Mouse (Mus musculus): ENCODE results near the gene Diaph3. TPM values are rescaled to one million over a fixed set of nuclear protein-coding genes. Genes with fewer than 3 reads are reported as not detected.
"Not testable (repeated sequence)": the region's sequence is repeated elsewhere in the genome, so short reads cannot be mapped to it uniquely, and the experiment has no call there.

The Diaph3 gene
- polyA plus RNA-seq, 1 experiment from 2014 or later = 8.5 TPM

GRCm38 (mm10) chr14:86749425-86749824, 391.6 kb downstream of the Diaph3 start:
- H3K27me3 ChIP-seq = no peaks in the 10 kb centered on the region
- peaks cover 19% of the 10 kb centered on the region for H3K4me1 ChIP-seq
- H3K4me2 ChIP-seq (replicated peaks) = peak overlapping the region; percentile 27; the same call in 1 of the 2 replicates
- peak; percentile 24 for ATAC-seq (ENCODE audit: low FRiP score)
- H3K9me3 ChIP-seq (replicated peaks) = no peaks in the 10 kb centered on the region
- no peak overlapping the region for H3K4me3 ChIP-seq
- 52% methylated on average over 4 of the region's 4 CpGs for WGBS
- H3K27ac ChIP-seq = 0 out of 2 replicates have a peak overlapping the region, but pooled peaks have one; percentile 19
- H3K36me3 ChIP-seq = no peaks in the 10 kb centered on the region
- no peak overlapping the region for H3K9ac ChIP-seq

GRCm38 (mm10) chr14:86748876-86749275, 392.2 kb downstream of the Diaph3 start:
- Histone ChIP-seq H3K9me3 (replicated peaks) (no peaks in the 10 kb centered on the region), H3K27me3 (no peaks in the 10 kb centered on the region), H3K27ac (no peak overlapping the region), H3K4me1 (peaks cover 19% of the 10 kb centered on the region), H3K4me3 (no peak overlapping the region), H3K9ac (no peak overlapping the region), H3K4me2 (replicated peaks) (peak overlapping the region; percentile 27), H3K36me3 (no peaks in the 10 kb centered on the region)
- peak; percentile 96 for ATAC-seq (ENCODE audit: low FRiP score)
- WGBS = 6% methylated on average over 7 of the region's 7 CpGs

DNA sequence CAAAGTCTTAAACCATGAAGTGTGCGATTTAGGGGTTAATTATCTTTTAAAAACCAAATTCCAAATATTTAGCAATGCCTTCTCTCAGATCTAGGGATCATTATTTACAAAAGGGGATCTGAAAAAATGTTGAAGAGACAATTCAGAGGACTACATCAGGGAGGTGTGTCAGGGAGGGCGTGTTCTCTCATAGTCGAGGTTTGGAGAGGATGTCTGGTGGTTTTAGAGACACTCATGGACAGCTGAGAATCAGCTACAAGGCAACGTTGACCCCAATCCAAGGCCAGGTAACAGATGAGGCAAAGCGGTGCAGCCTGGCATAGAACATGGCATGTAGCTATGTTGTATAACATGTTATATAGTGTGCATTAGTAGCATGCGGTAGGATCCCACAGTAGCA, 396.5 kb downstream of the Diaph3 start:
- Histone ChIP-seq H3K4me1 (peaks cover 10% of the 10 kb centered on the region), H3K27me3 (no peaks in the 10 kb centered on the region), H3K27ac (no peak overlapping the region), H3K9me3 (replicated peaks) (no peaks in the 10 kb centered on the region), H3K4me2 (replicated peaks) (no peak overlapping the region), H3K4me3 (no peak overlapping the region), H3K9ac (no peak overlapping the region), H3K36me3 (no peaks in the 10 kb centered on the region)
- ATAC-seq (ENCODE audit: low FRiP score) = no peak
- WGBS = 94% methylated on average over 6 of the region's 6 CpGs

GRCm38 (mm10) chr14:86741855-86742531, 399.0 kb downstream of the Diaph3 start:
- no peak for ATAC-seq (ENCODE audit: low FRiP score)
- WGBS = 95% methylated on average over 7 of the region's 7 CpGs

GRCm38 (mm10) chr14:86738916-86739315, 402.1 kb downstream of the Diaph3 start:
- peak; percentile 66 for ATAC-seq (ENCODE audit: low FRiP score)
- no peaks in the 10 kb centered on the region for H3K9me3 ChIP-seq (replicated peaks)
- no peak overlapping the region for H3K4me3 ChIP-seq
- no peak overlapping the region for H3K27ac ChIP-seq
- no peaks in the 10 kb centered on the region for H3K4me1 ChIP-seq
- no peak overlapping the region for H3K4me2 ChIP-seq (replicated peaks)
- H3K27me3 ChIP-seq = no peaks in the 10 kb centered on the region
- H3K9ac ChIP-seq = no peak overlapping the region
- WGBS = 25% methylated on average over 5 of the region's 5 CpGs
- no peaks in the 10 kb centered on the region for H3K36me3 ChIP-seq

More at GRCm38 (mm10) chr14:86741855-86742531, 399.0 kb downstream of the Diaph3 start:
- Histone ChIP-seq H3K9me3 (replicated peaks) (no peaks in the 10 kb centered on the region), H3K4me1 (no peaks in the 10 kb centered on the region), H3K4me3 (no peak overlapping the region), H3K27me3 (no peaks in the 10 kb centered on the region), H3K27ac (no peak overlapping the region), H3K36me3 (no peaks in the 10 kb centered on the region), H3K4me2 (replicated peaks) (no peak overlapping the region), H3K9ac (no peak overlapping the region)

DNA sequence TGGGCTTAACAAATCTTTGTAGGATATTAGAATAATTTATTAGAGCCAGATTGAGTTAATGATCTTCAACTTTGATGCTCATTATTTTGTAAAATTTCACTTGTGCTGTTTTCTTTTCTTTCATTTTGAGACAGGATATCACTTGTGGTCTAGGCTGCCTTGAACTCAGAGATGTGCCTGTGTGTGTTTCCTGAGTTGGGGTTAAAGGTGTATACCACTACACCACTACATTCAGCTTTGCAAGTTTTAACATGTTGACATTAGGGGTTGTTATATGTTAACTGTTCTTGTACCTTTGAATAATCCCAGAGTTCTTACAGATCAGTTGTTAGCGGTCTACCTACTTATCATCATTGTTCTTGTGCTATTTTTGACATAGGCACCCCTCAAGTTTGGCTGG, 404.4 kb downstream of the Diaph3 start:
- Histone ChIP-seq H3K27me3 (no peaks in the 10 kb centered on the region), H3K4me1 (no peaks in the 10 kb centered on the region), H3K27ac (no peak overlapping the region), H3K9ac (no peak overlapping the region), H3K4me3 (no peak overlapping the region), H3K9me3 (replicated peaks) (no peaks in the 10 kb centered on the region), H3K4me2 (replicated peaks) (no peak overlapping the region), H3K36me3 (no peaks in the 10 kb centered on the region)
- ATAC-seq (ENCODE audit: low FRiP score) = no peak
- WGBS = 100% methylated on average over 1 of the region's 1 CpGs

GRCm38 (mm10) chr14:86731300-86731699, 409.7 kb downstream of the Diaph3 start:
- Histone ChIP-seq H3K9ac (no peak overlapping the region), H3K9me3 (replicated peaks) (no peaks in the 10 kb centered on the region), H3K4me1 (0 out of 2 replicates have a peak, but pooled peaks cover 2% of the 10 kb centered on the region), H3K4me3 (no peak overlapping the region), H3K27me3 (no peaks in the 10 kb centered on the region), H3K36me3 (no peaks in the 10 kb centered on the region), H3K27ac (no peak overlapping the region), H3K4me2 (replicated peaks) (no peak overlapping the region)
- ATAC-seq (ENCODE audit: low FRiP score) = no peak
- 5% methylated on average over 1 of the region's 1 CpGs for WGBS

DNA sequence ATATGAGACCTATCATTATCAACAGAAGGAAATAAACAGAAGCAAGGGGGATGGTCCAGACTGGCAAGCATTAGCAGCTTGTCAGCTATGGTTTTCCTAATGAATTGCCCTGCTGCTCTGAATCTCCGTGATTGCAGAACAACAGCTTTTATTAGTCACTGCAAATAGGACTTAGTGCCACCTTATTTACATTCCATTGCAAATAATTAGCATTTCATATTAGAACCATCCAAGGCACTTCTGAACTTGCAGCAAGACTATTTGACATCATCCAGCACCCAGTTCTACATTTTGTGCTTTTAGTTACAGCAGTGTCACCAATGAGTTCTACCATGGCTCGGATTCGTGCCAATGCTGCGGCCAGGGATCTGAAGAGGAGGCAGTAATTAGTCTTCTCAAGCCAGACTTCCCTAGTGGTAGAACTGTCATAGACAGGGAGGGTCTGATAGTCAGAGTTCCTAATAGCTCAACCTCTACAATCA, 411.4 kb downstream of the Diaph3 start:
- no peaks in the 10 kb centered on the region for H3K9me3 ChIP-seq (replicated peaks)
- 69% methylated on average over 4 of the region's 4 CpGs for WGBS
- no peaks in the 10 kb centered on the region for H3K36me3 ChIP-seq
- H3K4me1 ChIP-seq = 0 out of 2 replicates have a peak, but pooled peaks cover 2% of the 10 kb centered on the region
- no peak overlapping the region for H3K4me2 ChIP-seq (replicated peaks)
- H3K27me3 ChIP-seq = no peaks in the 10 kb centered on the region
- no peak overlapping the region for H3K27ac ChIP-seq
- ATAC-seq (ENCODE audit: low FRiP score) = no peak
- no peak overlapping the region for H3K4me3 ChIP-seq
- H3K9ac ChIP-seq = no peak overlapping the region

- Histone ChIP-seq H3K4me1 (0 out of 2 replicates have a peak, but pooled peaks cover 2% of the 10 kb centered on the region), H3K9ac (no peak overlapping the region)
- WGBS = 93% methylated on average over 5 of the region's 5 CpGs
These were observed 413.4 kb downstream of the Diaph3 start for GRCm38 (mm10) chr14:86727538-86728045.

DNA sequence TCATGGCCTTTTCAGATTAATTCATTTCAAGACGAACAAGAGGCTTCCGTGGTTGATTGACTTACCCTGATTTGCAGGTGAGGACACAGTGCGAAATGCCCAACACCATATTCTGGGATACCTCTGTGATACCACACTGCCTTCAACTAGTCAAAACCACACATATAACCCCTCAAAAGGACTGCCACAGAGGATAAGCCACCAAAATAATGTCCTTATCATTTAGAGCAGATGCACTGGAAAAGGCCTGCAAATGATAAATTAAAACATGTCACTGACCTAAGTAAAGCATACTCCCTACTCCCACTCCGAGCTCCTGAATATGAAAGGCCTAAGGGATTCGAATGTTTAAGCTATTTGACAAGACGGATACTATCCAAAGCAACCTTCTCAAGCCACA, 419.3 kb downstream of the Diaph3 start:
- WGBS = 92% methylated on average over 6 of the region's 6 CpGs
- no peak overlapping the region for H3K9ac ChIP-seq
- no peak overlapping the region for H3K27ac ChIP-seq
- no peak overlapping the region for H3K4me3 ChIP-seq
- no peaks in the 10 kb centered on the region for H3K27me3 ChIP-seq
- no peaks in the 10 kb centered on the region for H3K9me3 ChIP-seq (replicated peaks)
- no peak for ATAC-seq (ENCODE audit: low FRiP score)
- H3K36me3 ChIP-seq = no peaks in the 10 kb centered on the region
- H3K4me2 ChIP-seq (replicated peaks) = no peak overlapping the region
- H3K4me1 ChIP-seq = no peaks in the 10 kb centered on the region

More at GRCm38 (mm10) chr14:86727538-86728045, 413.4 kb downstream of the Diaph3 start:
- H3K36me3 ChIP-seq = no peaks in the 10 kb centered on the region
- H3K27me3 ChIP-seq = no peaks in the 10 kb centered on the region
- no peak overlapping the region for H3K4me2 ChIP-seq (replicated peaks)
- no peak for ATAC-seq (ENCODE audit: low FRiP score)
- no peak overlapping the region for H3K27ac ChIP-seq
- no peak overlapping the region for H3K4me3 ChIP-seq
- no peaks in the 10 kb centered on the region for H3K9me3 ChIP-seq (replicated peaks)

- Histone ChIP-seq H3K4me2 (replicated peaks) (no peak overlapping the region), H3K4me3 (no peak overlapping the region), H3K4me1 (no peaks in the 10 kb centered on the region), H3K27ac (no peak overlapping the region), H3K9ac (no peak overlapping the region), H3K9me3 (replicated peaks) (no peaks in the 10 kb centered on the region), H3K36me3 (no peaks in the 10 kb centered on the region), H3K27me3 (no peaks in the 10 kb centered on the region)
- ATAC-seq (ENCODE audit: low FRiP score) = no peak
- WGBS = 87% methylated on average over 3 of the region's 3 CpGs
These were observed 420.0 kb downstream of the Diaph3 start for GRCm38 (mm10) chr14:86721082-86721481.

DNA sequence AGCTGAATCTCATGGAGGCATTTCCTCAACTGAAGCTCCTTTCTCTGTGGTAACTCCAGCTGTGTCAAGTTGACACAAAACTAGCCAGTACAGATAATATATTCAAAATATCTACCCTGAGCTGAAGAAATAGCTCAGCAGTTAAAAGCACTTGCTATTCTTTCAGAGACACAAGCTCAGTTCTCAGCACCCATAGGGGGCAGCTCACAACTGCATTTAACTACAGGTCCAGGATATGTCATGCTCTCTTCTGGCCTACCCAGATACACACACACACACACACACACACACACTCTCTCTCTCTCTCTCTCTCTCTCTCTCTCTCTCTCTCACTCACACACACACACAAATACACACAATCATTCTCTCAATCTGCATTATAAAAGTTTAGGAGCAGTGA, 420.6 kb downstream of the Diaph3 start:
- H3K36me3 ChIP-seq; H3K27me3 ChIP-seq; H3K4me3 ChIP-seq; H3K9me3 ChIP-seq (replicated peaks); H3K27ac ChIP-seq; ATAC-seq (ENCODE audit: low FRiP score); H3K4me1 ChIP-seq; H3K4me2 ChIP-seq (replicated peaks); H3K9ac ChIP-seq: not testable (repeated sequence)
